Mouse (Mus musculus): Measurements from ENCODE around the gene Atp6ap1l. TPM values are rescaled to one million over a fixed set of nuclear protein-coding genes. Genes with fewer than 3 reads are reported as not detected.
"Not testable (repeated sequence)": the region's sequence is repeated elsewhere in the genome, so short reads cannot be mapped to it uniquely, and the experiment has no call there.

Gene Atp6ap1l
- not detected in 2 replicates for total RNA-seq (2017)

- no peak for ATAC-seq (replicated peaks in 1 of 2; ENCODE audit: insufficient read depth in 1 of 2, low FRiP score in 2 of 2, low TSS enrichment in 1 of 2, low read depth in 1 of 2, poor library complexity in 2 of 2, severe bottlenecking in 2 of 2)
These were observed at the start of gene Atp6ap1l for GRCm38 (mm10) chr13:90905176-90905575. Atp6ap1l (minus strand) TSS chr13:90905355.

- no peak; a peak in 1 of 4 replicates for ATAC-seq (replicated peaks in 1 of 2; ENCODE audit: insufficient read depth in 1 of 2, low FRiP score in 2 of 2, low TSS enrichment in 1 of 2, low read depth in 1 of 2, poor library complexity in 2 of 2, severe bottlenecking in 2 of 2)
These were observed 34.4 kb upstream of the Atp6ap1l start for GRCm38 (mm10) chr13:90939600-90939999.

DNA sequence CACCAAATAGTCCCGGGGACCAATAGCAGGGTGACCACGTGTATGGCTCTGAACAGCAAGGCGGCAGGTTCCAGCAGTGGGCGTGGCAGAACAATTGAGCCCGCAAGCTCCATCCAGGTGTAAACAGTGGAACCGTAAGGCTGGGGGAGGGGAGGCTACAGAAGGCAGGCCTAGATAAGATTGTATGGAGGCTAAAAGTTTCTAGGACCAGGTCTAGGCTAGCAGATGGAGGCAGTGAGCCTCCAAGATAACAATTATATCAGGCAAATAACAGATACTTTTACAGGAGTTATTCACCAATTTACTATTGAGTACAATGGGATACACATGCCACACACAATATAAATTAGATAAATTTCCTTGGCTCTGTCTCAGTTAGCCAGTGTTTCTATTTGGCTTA lies 34.0 kb upstream of the Atp6ap1l start:
- ATAC-seq (replicated peaks in 1 of 2; ENCODE audit: insufficient read depth in 1 of 2, low FRiP score in 2 of 2, low TSS enrichment in 1 of 2, low read depth in 1 of 2, poor library complexity in 2 of 2, severe bottlenecking in 2 of 2), result peak in 1 of 2 experiments; percentile 36; a peak in 1 of 4 replicates

- ATAC-seq (replicated peaks in 1 of 2; ENCODE audit: insufficient read depth in 1 of 2, low FRiP score in 2 of 2, low TSS enrichment in 1 of 2, low read depth in 1 of 2, poor library complexity in 2 of 2, severe bottlenecking in 2 of 2), result no peak
These were observed 30.7 kb upstream of the Atp6ap1l start for GRCm38 (mm10) chr13:90935852-90936251.

DNA sequence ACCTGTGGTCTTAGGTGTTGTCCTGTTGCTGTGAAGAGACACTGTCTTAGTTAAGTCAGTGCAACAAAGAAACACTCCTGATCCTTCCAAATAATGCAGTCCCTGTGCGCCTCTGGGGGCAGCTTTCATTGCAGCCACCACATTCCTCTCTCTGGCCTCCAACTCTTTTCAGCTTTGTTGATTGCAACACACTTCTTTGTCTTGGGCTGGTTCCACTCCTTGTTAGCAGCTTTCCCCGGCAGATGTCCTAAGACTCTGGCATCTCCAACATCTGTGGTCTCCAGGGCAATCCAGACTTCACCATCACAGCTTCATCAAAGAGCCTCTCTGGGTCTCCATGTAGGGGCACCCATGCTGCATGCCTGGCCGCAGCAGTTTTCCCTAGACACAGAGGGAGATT lies 28.1 kb upstream of the Atp6ap1l start:
- ATAC-seq (replicated peaks in 1 of 2; ENCODE audit: insufficient read depth in 1 of 2, low FRiP score in 2 of 2, low TSS enrichment in 1 of 2, low read depth in 1 of 2, poor library complexity in 2 of 2, severe bottlenecking in 2 of 2), result no peak

DNA sequence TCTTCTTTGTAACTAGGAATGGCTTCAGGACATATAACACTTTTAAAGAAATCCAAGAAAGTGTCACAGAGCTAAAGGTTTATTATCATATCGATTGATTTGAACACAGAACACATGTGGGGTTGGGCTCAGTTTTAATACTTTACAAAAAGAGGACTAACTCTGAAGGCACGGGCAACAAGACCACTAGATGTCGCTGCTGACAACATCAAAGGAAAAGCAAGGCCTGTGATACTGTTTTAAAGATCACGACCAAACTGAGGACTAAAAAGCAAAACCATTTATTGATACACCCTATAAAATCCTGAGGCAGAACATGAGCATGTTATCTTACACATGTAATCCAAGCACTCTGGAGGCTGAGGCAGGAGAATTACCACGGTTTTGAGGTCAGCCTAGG lies 24.7 kb upstream of the Atp6ap1l start:
- peak; percentile 66 to 69; a peak in 3 of 4 replicates for ATAC-seq (replicated peaks in 1 of 2; ENCODE audit: insufficient read depth in 1 of 2, low FRiP score in 2 of 2, low TSS enrichment in 1 of 2, low read depth in 1 of 2, poor library complexity in 2 of 2, severe bottlenecking in 2 of 2)

DNA sequence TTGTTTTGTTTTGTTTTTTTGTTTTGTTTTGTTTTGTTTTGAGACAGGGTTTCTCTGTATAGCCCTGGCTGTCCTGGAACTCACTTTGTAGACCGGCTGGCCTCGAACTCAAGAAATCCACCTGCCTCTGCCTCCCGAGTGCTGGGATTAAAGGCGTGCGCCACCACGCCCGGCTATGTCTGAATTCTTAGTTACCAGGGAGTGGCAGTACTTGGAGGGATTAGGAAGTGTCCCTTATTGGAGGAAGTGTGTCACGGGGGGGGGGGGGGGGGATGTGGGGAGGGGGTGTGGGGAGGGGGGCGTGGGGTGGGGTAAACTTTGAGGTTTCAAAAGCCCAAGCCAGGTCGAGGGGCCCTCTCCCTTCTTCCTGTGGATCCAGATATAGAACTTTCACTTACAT lies 23.1 kb upstream of the Atp6ap1l start:
- not testable (repeated sequence) for ATAC-seq (replicated peaks in 1 of 2; ENCODE audit: insufficient read depth in 1 of 2, low FRiP score in 2 of 2, low TSS enrichment in 1 of 2, low read depth in 1 of 2, poor library complexity in 2 of 2, severe bottlenecking in 2 of 2)

GRCm38 (mm10) chr13:90926938-90927633 lies 21.9 kb upstream of the Atp6ap1l start:
- no peak for ATAC-seq (replicated peaks in 1 of 2; ENCODE audit: insufficient read depth in 1 of 2, low FRiP score in 2 of 2, low TSS enrichment in 1 of 2, low read depth in 1 of 2, poor library complexity in 2 of 2, severe bottlenecking in 2 of 2)

DNA sequence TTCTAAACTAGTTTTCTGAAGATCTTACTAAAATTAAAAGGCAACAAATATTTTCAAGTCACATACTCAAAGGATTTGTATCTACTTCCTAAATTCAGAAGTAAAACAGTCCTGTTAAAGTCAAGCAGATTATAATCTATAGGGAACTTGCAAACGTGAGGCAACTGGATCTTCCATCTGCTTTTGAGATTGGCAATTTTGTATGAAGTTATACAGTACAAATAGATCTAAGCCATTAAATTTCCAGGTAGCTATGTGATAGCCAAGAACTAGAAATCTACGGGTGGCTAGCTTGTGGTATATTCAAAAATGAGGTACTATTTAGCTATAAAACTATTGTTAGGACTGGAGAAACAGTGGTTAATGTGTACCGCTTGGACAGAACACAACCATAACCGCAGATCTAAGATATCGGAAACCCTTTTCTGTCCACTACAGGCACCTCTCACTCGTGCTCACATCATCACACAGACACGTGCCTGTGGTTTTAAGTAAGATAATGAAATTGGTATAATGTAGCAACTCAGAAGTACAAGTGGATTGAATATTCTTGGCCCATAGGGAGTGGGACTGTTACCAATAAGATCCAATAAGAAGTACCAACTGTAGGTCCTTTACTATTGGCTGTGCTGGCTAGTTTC lies 21.1 kb upstream of the Atp6ap1l start:
- no peak for ATAC-seq (replicated peaks in 1 of 2; ENCODE audit: insufficient read depth in 1 of 2, low FRiP score in 2 of 2, low TSS enrichment in 1 of 2, low read depth in 1 of 2, poor library complexity in 2 of 2, severe bottlenecking in 2 of 2)

- no peak for ATAC-seq (replicated peaks in 1 of 2; ENCODE audit: insufficient read depth in 1 of 2, low FRiP score in 2 of 2, low TSS enrichment in 1 of 2, low read depth in 1 of 2, poor library complexity in 2 of 2, severe bottlenecking in 2 of 2)
These were observed 20.0 kb upstream of the Atp6ap1l start for GRCm38 (mm10) chr13:90925191-90925590.

DNA sequence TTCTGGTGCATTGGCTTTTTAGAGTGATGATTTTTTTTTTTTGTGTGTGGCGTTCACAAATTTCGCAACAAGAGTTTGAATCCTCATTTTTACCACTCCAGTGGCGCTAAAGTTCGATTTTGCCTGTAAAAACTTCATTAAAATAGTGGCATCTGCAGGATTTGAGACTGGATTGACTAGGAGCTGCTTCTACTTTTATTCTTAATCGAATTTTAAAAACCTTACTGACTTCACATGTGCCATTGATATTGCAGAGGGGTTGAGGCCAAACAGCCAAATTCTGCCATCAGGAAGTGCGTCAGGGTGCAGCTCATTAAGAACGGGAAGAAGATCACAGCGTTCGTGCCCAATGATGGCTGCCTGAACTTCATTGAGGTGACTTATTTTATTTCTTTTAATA lies 18.9 kb upstream of the Atp6ap1l start:
- ATAC-seq (replicated peaks in 1 of 2; ENCODE audit: insufficient read depth in 1 of 2, low FRiP score in 2 of 2, low TSS enrichment in 1 of 2, low read depth in 1 of 2, poor library complexity in 2 of 2, severe bottlenecking in 2 of 2), result no peak

DNA sequence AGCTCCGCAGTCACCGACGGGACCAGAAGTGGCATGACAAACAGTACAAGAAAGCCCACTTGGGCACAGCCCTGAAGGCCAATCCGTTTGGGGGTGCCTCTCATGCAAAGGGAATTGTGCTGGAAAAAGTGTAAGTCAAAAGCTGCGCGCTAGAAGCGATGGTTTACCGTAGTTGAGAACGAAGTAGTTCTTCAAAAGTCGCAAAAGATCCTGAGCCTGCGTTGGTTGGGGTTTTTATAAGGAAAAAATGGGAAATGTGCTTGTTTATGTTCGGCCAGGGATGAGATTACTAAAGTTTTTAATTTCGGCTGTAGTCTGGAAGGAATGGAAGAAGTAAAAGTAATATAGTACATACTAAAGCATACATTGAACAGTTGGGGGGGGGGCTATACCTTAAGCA lies 18.5 kb upstream of the Atp6ap1l start:
- not testable (repeated sequence) for ATAC-seq (replicated peaks in 1 of 2; ENCODE audit: insufficient read depth in 1 of 2, low FRiP score in 2 of 2, low TSS enrichment in 1 of 2, low read depth in 1 of 2, poor library complexity in 2 of 2, severe bottlenecking in 2 of 2)

GRCm38 (mm10) chr13:90922751-90923612 lies 17.8 kb upstream of the Atp6ap1l start, which contains the start of gene Rps23:
Rps23 (plus strand) TSS chr13:90922958.
- peak; percentile 91 to 92 for ATAC-seq (replicated peaks in 1 of 2; ENCODE audit: insufficient read depth in 1 of 2, low FRiP score in 2 of 2, low TSS enrichment in 1 of 2, low read depth in 1 of 2, poor library complexity in 2 of 2, severe bottlenecking in 2 of 2)

DNA sequence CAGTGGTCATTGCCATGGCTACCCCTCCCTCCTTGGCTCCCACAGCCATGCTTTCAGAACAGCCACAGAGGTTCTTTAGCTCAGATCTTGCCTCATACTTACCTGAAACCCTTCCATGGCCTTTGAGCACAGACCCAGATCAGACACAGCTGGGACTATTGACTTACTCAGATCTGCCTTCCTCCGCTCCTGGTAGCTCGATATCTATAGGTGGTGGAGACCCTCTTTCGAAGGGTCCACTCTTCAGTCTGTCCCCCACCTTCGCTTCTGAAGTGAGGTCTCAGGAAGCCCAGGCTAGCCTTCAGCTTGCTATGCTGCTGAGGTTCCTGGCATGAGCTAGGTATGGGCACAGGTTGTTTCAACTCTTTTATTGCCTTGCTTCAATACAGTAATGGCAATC lies 9.6 kb upstream of the Atp6ap1l start:
- no peak for ATAC-seq (replicated peaks in 1 of 2; ENCODE audit: insufficient read depth in 1 of 2, low FRiP score in 2 of 2, low TSS enrichment in 1 of 2, low read depth in 1 of 2, poor library complexity in 2 of 2, severe bottlenecking in 2 of 2)

DNA sequence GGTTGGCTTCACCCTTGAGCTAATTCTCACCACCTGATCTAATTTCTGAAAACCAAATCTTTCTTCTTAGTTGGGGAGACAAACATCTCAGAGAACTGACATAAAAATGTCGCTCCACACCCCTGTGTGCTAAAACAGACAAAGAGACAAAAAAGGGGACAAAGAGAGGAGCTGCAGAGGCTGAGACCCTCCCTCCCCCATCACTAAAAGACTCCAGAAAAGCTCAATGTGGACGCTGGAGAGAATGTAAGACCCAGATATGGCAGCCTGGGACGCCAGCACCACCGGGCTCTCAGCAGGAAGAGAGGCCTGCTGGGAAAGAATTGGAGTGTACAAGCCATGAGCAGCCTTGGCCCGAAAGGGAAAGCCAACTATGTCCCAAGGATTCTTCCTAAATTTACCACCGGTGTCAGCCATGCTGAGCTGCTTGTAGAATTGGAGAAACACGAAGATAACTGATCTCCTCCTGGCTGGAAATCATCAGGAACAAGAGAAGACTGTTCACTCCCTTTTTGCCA lies 8.6 kb upstream of the Atp6ap1l start:
- ATAC-seq (replicated peaks in 1 of 2; ENCODE audit: insufficient read depth in 1 of 2, low FRiP score in 2 of 2, low TSS enrichment in 1 of 2, low read depth in 1 of 2, poor library complexity in 2 of 2, severe bottlenecking in 2 of 2), result no peak

DNA sequence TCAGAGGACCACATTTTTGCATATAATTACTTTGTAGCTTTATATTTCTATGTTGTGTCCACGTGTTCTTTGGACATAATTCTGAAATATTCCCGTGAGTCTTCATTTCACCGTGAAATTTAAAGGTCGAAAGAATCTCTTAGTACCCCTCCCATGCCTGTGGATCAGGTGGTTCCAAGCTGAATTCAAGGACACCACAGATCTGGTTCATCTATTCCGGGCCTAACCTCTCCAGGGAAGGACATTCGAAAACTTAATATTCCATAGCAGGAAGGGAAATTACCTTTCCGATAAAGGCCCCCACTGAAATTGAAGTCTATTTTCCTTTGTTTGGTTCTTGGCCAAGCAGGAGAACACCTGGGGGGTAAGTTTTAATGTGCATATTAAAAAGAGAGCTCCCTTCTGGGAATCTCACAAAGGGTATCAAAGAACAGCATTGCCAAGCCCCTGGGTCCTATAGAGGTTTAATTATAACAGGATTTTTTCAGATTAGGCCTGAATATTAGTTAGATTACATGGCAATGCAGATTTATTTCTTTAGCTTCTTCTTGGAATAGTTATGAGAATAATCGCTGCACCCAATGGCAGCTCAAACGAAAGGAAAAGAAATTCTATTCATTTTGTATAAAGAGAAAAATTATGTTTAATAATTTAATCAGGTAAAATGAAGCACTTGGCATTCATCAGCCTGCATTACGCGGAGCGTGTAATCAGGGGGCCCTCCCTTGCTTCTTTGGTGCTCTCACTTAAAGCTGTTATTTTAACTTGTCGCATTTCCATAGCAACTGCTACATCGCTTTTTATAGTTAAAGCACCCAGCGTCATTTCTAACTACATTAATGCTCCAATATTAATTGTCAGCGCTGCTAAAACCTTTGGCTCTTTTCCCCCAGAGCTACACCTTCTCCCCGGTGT lies 7.9 kb upstream of the Atp6ap1l start:
- no peak for ATAC-seq (replicated peaks in 1 of 2; ENCODE audit: insufficient read depth in 1 of 2, low FRiP score in 2 of 2, low TSS enrichment in 1 of 2, low read depth in 1 of 2, poor library complexity in 2 of 2, severe bottlenecking in 2 of 2)

GRCm38 (mm10) chr13:90907376-90907775 lies 2.2 kb upstream of the Atp6ap1l start:
- ATAC-seq (replicated peaks in 1 of 2; ENCODE audit: insufficient read depth in 1 of 2, low FRiP score in 2 of 2, low TSS enrichment in 1 of 2, low read depth in 1 of 2, poor library complexity in 2 of 2, severe bottlenecking in 2 of 2), result no peak

All from hematopoietic stem cell, adult 5-6 weeks (primary cell).